ENCODE assay signal across 8 mouse cellular contexts in the genomic region with DNA sequence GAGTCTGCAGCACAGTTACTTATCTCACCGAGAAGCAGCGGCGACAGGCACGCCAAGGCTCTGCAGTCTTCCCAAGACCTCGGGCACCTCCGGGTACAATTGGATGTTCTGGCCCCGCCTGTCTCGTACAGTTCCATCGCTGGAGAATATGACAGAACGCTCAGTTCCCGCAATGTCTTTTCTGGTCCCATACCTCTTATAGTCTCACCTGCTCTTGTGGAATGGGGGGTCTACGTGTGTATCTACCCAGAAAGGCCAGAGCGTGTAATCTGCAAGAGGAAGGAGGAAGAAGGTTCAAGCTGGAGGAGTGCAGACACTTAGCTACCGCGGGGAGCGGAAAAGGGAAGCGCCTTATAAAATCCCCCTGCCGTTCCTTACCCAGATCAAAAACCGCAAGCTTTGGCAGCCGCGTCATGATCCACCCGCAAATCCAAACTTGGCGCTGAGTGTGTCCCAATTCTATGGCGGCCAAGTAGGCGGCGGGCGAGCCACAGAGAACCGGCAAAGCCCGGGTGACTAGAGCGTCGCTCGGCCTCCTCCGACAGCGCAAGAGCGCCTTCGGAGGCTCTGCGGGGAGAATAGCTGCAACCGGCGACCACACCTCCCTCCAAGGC. TPM values are rescaled to one million over a fixed set of nuclear protein-coding genes. Genes with fewer than 3 reads are reported as not detected.
DNase-seq lines count a peak whose midpoint lies in the region; ATAC-seq lines count a peak whose summit lies in the region.

A gene (minus strand): TSS at position 549 of the 614 bp plus-strand sequence.

- H3K9me3 ChIP-seq in hindbrain, embryonic 12.5 days (replicated peaks): no peaks in the 10 kb centered on the region

- H3K4me3 ChIP-seq in hindbrain, embryonic 12.5 days: peak within 1 kb of the TSS; percentile 53

- DNase-seq in T-cell, adult 2 months (ENCODE audit: low spot score): peak; percentile 83
- peak; percentile 87 for DNase-seq in cerebellum, postnatal 14 days
- peak; percentile 67 to 74 for DNase-seq in frontal cortex, postnatal 14 days (ENCODE audit: low spot score in 2 of 2)
- DNase-seq in layer of hippocampus, postnatal 14 days (ENCODE audit: low spot score in 2 of 2): peak; percentile 75 to 82
- DNase-seq in lung, postnatal 14 days: peak; percentile 76
- peak; percentile 80 for DNase-seq in ovary, postnatal 36 days (ENCODE audit: low spot score)
- DNase-seq in thymus, postnatal 14 days: peak; percentile 82

- peak within 1 kb of the TSS; percentile 69 for H3K27ac ChIP-seq in hindbrain, embryonic 12.5 days

- under 1% methylated on average over 39 of the region's 39 CpGs for WGBS in hindbrain, embryonic 12.5 days

- peak within 1 kb of the TSS; percentile 66 for H3K9ac ChIP-seq in hindbrain, embryonic 12.5 days

- peaks cover 3% of the 10 kb centered on the region for H3K4me1 ChIP-seq in hindbrain, embryonic 12.5 days

- H3K36me3 ChIP-seq in hindbrain, embryonic 12.5 days: peaks cover 34% of the 10 kb centered on the region

- H3K4me2 ChIP-seq in hindbrain, embryonic 12.5 days (replicated peaks): peak within 1 kb of the TSS; percentile 51

- no peaks in the 10 kb centered on the region for H3K27me3 ChIP-seq in hindbrain, embryonic 12.5 days

- peak; percentile 93 for ATAC-seq in hindbrain, embryonic 12.5 days (ENCODE audit: low FRiP score)

RNA-seq across cellular contexts. Expression of the gene that starts here (rescaled TPM):
- polyA plus RNA-seq in hindbrain, embryonic 12.5 days (2016; fragmentation: Nextera tagmentation; extraction: Ambion mirVana): 63.7 and 65.4 TPM in 2 replicates
- total RNA-seq in layer of hippocampus, postnatal 14 days (2021): 10 to 100 TPM; 46.9 to 47.8 TPM

Comparison
In these comparisons a context has a peak if more than half of its experiments do, and no peak if none do; other contexts are left out.
1. Peak in every context shown above with its lines: DNase-seq, ATAC-seq, H3K4me3 ChIP-seq and H3K27ac ChIP-seq.